ENCODE assay signal across 8 mouse cellular contexts in genomic region chr19:56990367-56991111, GRCm38 (mm10). TPM values are rescaled to one million over a fixed set of nuclear protein-coding genes. Genes with fewer than 3 reads are reported as not detected.
DNase-seq lines count a peak whose midpoint lies in the region; ATAC-seq lines count a peak whose summit lies in the region.
"Had no signal": no experiment of that assay in that cellular context is flagged by ENCODE, and none has a peak within 500 bp of the region (broad histone marks: within the 10 kb centered on the region; RNA-seq: fewer than 3 reads in every experiment).

No protein-coding gene starts in this region.

- H3K4me1 ChIP-seq in heart, embryonic 16.5 days (ENCODE audit: control insufficient read depth, insufficient read depth, low read length), result peaks cover 21% of the 10 kb centered on the region
- H3K4me1 ChIP-seq in limb, embryonic 15.5 days, result peaks cover 24% of the 10 kb centered on the region
- H3K4me1 ChIP-seq in stomach, embryonic 16.5 days (ENCODE audit: control insufficient read depth, insufficient read depth, low read length), result peaks cover 38% of the 10 kb centered on the region
- H3K4me1 ChIP-seq in liver, embryonic 11.5 days (replicated peaks; ENCODE audit: control insufficient read depth, insufficient read depth, low read length), result peaks cover 3% of the 10 kb centered on the region

- DNase-seq in ES-CJ7 (ENCODE audit: low read depth, low spot score), result peak; percentile 29
- peak; percentile 73 for DNase-seq in adipocyte (ENCODE audit: low spot score)
- no peak for DNase-seq in liver, embryonic 11.5 days (ENCODE audit: low spot score)
- DNase-seq in frontal cortex, postnatal 25 days (ENCODE audit: low spot score in 2 of 2), result no peak

- no peak overlapping the region for H3K4me3 ChIP-seq in heart, embryonic 16.5 days (ENCODE audit: low read length)
- H3K4me3 ChIP-seq in limb, embryonic 15.5 days, result no peak overlapping the region
- H3K4me3 ChIP-seq in stomach, embryonic 16.5 days (replicated peaks; ENCODE audit: low read length), result no peak overlapping the region
- no peak overlapping the region for H3K4me3 ChIP-seq in liver, embryonic 11.5 days (ENCODE audit: low read depth, low read length)
- H3K4me3 ChIP-seq: limb, embryonic 12.5 days had no signal

- H3K9me3 ChIP-seq in heart, embryonic 16.5 days (replicated peaks; ENCODE audit: control insufficient read depth, low read length), result no peaks in the 10 kb centered on the region
- no peaks in the 10 kb centered on the region for H3K9me3 ChIP-seq in limb, embryonic 15.5 days
- H3K9me3 ChIP-seq in stomach, embryonic 16.5 days (replicated peaks; ENCODE audit: control insufficient read depth, low read length), result no peaks in the 10 kb centered on the region
- H3K9me3 ChIP-seq in liver, embryonic 11.5 days (ENCODE audit: control insufficient read depth, low read length), result no peaks in the 10 kb centered on the region
- H3K9me3 ChIP-seq: limb, embryonic 12.5 days had no signal

- no peak overlapping the region for H3K9ac ChIP-seq in heart, embryonic 16.5 days (ENCODE audit: low read length)
- H3K9ac ChIP-seq in limb, embryonic 15.5 days, result no peak overlapping the region
- H3K9ac ChIP-seq in stomach, embryonic 16.5 days (ENCODE audit: low read length), result no peak overlapping the region
- no peak overlapping the region for H3K9ac ChIP-seq in liver, embryonic 11.5 days (ENCODE audit: low read depth, low read length)
- H3K9ac ChIP-seq: limb, embryonic 12.5 days had no signal

- no peaks in the 10 kb centered on the region for H3K36me3 ChIP-seq in heart, embryonic 16.5 days (ENCODE audit: control insufficient read depth, insufficient read depth)
- H3K36me3 ChIP-seq in limb, embryonic 15.5 days, result no peaks in the 10 kb centered on the region
- no peaks in the 10 kb centered on the region for H3K36me3 ChIP-seq in stomach, embryonic 16.5 days (ENCODE audit: control insufficient read depth, insufficient read depth, low read length)
- H3K36me3 ChIP-seq in liver, embryonic 11.5 days (ENCODE audit: control insufficient read depth, insufficient read depth, low read length), result no peaks in the 10 kb centered on the region
- H3K36me3 ChIP-seq: limb, embryonic 12.5 days had no signal

- no peak overlapping the region for H3K27ac ChIP-seq in heart, embryonic 16.5 days (ENCODE audit: low read length)
- peak overlapping the region; percentile 40 for H3K27ac ChIP-seq in limb, embryonic 15.5 days
- H3K27ac ChIP-seq in stomach, embryonic 16.5 days (ENCODE audit: low read length), result peak overlapping the region; percentile 34
- H3K27ac ChIP-seq in liver, embryonic 11.5 days (ENCODE audit: low read depth, low read length), result no peak overlapping the region
- H3K27ac ChIP-seq: limb, embryonic 12.5 days had no signal

- no peak for ATAC-seq in heart, embryonic 16.5 days (replicated peaks; ENCODE audit: extremely low read depth, insufficient read depth, low FRiP score)
- ATAC-seq in limb, embryonic 15.5 days (ENCODE audit: insufficient number of reproducible peaks, low FRiP score, low TSS enrichment, low read depth), result no peak
- ATAC-seq in stomach, embryonic 16.5 days (ENCODE audit: insufficient read depth, low FRiP score), result peak; percentile 34; the same call in 1 of the 2 replicates
- no peak for ATAC-seq in liver, embryonic 11.5 days (replicated peaks; ENCODE audit: low FRiP score)

- 36% methylated on average over 14 of the region's 14 CpGs for WGBS in heart, embryonic 16.5 days
- WGBS in limb, embryonic 15.5 days, result 28% methylated on average over 14 of the region's 14 CpGs
- 46% methylated on average over 14 of the region's 14 CpGs for WGBS in stomach, embryonic 16.5 days
- WGBS in liver, embryonic 11.5 days, result 62% methylated on average over 14 of the region's 14 CpGs

- peak overlapping the region; percentile 43 for H3K4me2 ChIP-seq in heart, embryonic 16.5 days (ENCODE audit: low read depth, low read length)
- H3K4me2 ChIP-seq in limb, embryonic 15.5 days, result no peak overlapping the region
- no peak overlapping the region; the same call in 1 of the 2 replicates for H3K4me2 ChIP-seq in stomach, embryonic 16.5 days (ENCODE audit: low read depth, low read length)
- no peak overlapping the region for H3K4me2 ChIP-seq in liver, embryonic 11.5 days
- H3K4me2 ChIP-seq: limb, embryonic 12.5 days had no signal

- H3K27me3 ChIP-seq in heart, embryonic 16.5 days (ENCODE audit: control insufficient read depth, insufficient read depth, low read length), result no peaks in the 10 kb centered on the region
- no peaks in the 10 kb centered on the region for H3K27me3 ChIP-seq in limb, embryonic 15.5 days
- no peaks in the 10 kb centered on the region for H3K27me3 ChIP-seq in stomach, embryonic 16.5 days (ENCODE audit: control insufficient read depth, insufficient read depth, low read length)
- no peaks in the 10 kb centered on the region for H3K27me3 ChIP-seq in liver, embryonic 11.5 days (replicated peaks; ENCODE audit: control insufficient read depth, insufficient read depth, low read length)
- H3K27me3 ChIP-seq: limb, embryonic 12.5 days had no signal

RNA-seq across cellular contexts. Expression of gene Afap1l2, which starts 17.5 kb away (rescaled TPM):
- polyA plus RNA-seq in heart, embryonic 16.5 days (2015; fragmentation: Nextera tagmentation; extraction: Ambion mirVana), result 3.0 and 4.5 TPM in 2 replicates
- 12.0 and 12.9 TPM in 2 replicates for polyA plus RNA-seq in limb, embryonic 15.5 days (2015; fragmentation: Nextera tagmentation; extraction: Ambion mirVana)
- polyA plus RNA-seq in stomach, embryonic 16.5 days (2015; fragmentation: Nextera tagmentation; extraction: Ambion mirVana), result 23.1 and 23.9 TPM in 2 replicates
- 1.2 and 1.5 TPM in 2 replicates for polyA plus RNA-seq in liver, embryonic 11.5 days (2014; fragmentation: Nextera tagmentation; extraction: Ambion mirVana)

Comparison
In these comparisons a context has a peak if more than half of its experiments do, and no peak if none do; other contexts are left out.
1. DNase-seq: peak in ES-CJ7 (single experiment) and adipocyte (single experiment); none in liver, embryonic 11.5 days (single experiment) and frontal cortex, postnatal 25 days (0 of 2).
2. H3K27ac ChIP-seq: peak in limb, embryonic 15.5 days (single experiment) and stomach, embryonic 16.5 days (single experiment); none in heart, embryonic 16.5 days (single experiment) and liver, embryonic 11.5 days (single experiment).